Mouse (Mus musculus) mesoderm, embryonic 11.5 days (tissue): ENCODE measurements around the gene Fhit.

Experiments used
- DNase-seq: peaks from one replicate; pipeline ENCODE4 v3.0.0-alpha.2; 2012; ENCODE audit warnings: low read depth, low spot score

Gene Fhit

DNA sequence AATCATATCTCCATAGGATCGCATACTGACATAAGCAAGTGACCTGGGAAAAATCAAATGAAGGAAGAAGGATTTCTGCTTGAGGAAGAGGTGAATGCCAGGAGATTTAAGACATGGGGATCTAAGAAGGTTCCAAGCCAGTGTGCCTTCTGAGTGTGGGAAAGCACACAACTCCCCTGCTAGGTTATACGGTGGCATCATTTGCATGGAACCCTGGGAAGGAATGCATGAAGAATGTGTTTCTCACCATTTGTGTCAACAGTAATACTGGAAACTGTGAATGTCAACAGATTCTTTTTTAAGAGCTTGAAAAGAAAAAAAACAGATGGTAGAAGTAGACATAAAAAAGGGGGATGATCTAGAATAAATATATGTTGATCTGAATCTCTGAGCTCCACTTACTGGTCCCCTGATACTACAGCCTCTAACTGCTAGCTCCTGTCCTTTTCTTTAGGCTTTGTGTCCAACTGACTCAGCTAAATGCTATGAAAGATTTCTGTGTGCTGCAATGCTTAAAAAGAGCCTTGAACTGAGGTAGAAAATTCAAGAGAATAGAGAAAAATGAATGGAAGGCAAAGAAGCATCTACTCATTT, 1473.1 kb downstream of the Fhit start:
- DNase-seq: no peak

DNA sequence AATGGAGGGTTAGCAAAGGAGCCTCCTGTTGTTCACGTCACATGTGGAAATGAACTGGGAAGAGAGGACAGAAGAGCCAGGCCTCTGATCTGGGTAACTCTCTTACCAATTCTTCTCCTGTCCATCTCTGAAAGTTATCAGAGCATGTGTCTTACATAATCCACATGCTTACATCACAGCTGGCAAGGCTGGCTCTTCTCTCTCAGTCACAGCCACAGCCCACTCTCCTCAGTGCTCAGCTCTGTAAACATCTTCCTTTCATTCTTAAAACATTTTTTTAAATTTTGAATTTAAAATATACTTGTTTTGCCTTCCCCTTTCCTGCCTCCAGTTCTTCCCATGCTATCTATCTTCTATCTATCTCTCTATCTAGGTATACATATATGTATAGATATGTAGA, 1477.5 kb downstream of the Fhit start:
- DNase-seq: no peak

DNA sequence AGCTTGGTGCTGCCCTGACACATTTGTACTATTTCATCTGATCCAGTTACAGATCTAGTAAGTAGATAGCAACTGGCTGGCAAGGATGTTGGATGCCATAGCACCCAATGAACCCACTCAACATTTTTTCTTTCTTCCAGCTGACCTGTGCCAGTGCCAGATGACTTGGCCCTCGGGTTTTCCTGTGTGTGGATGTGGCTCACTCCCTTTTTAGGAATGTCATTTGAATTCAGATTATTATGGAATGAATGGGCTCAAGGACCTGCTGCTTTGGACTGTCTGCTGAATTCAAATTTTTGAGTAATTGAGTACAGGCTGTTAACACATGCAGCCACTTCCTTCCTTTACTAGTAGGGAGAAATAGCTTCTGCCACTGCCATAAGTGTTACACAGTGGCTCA, 1489.1 kb downstream of the Fhit start:
- no peak for DNase-seq

DNA sequence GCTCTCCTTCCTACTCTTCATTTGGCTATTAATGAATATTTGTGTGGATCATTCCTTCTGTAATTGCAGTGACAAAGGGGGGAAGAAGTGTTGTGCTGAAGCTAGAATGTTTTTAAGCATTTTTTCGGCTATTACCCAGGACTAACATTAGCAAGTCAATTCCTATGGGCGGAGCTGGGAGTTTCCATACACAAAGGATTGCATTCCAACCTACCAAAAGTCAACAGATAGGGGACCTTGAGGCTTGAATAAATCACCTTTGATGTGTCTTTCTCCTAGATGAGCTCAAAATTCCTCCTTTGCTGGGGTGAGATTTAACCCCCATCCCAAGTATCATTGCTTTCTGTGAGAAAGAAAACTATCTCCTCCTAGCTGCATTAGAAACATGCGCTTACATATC, 1490.1 kb downstream of the Fhit start:
- no peak for DNase-seq

DNA sequence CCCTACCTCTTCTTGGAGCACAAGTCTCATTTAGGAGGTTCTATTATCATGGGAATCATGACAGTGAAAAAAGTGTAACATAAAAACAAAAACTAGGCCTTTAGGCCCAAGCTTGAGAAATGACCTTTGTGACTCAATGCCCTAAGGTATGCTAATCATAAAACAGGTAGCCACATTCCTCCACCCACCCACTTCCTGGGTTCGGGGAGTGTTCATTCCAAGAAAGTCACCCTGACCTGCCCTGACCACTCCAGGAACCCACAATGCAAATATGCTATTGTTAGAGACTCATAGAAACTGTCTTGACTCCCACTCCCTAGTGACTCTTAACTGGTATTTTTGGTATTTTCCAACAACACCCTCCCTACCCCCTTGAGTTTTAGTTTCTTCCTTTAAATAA, 1492.1 kb downstream of the Fhit start:
- DNase-seq: no peak

DNA sequence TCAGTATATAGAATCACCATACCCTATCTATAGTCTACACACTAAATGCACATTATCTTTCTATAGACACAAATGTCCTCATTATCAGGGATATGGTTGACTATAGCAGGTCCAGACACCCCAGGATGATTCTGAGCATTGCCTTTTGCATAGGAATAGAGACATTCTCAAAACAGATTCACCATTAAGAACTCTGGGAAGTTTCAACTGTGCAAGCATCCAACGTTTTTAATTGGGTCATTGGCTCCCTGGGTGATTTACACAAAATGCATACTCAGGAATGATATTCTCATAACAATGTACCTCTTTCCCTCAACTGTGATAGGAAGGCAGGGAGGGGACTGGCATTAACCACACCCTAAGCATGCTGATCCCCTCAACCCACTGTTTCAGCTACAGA, 1503.4 kb downstream of the Fhit start:
- no peak for DNase-seq

DNA sequence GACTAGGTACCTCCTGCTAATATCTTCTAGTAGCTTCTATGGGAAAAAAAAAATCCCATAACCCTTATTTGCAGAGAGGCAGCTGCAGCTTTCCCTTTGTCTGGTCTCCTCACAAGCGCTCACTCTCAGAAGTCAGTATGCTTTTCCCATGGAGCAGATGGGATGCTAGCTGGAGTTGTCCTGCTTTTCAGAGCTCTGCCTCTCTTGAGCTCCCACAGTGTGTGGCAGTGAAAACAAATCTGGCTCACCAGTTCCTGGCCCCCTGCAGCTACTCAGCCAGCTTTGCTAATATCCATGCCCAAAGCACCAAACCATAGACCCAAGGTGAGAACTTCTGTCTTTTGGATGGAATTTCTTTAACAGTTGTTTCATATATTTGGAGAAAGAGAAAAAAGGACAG, 1510.4 kb downstream of the Fhit start:
- no peak for DNase-seq

DNA sequence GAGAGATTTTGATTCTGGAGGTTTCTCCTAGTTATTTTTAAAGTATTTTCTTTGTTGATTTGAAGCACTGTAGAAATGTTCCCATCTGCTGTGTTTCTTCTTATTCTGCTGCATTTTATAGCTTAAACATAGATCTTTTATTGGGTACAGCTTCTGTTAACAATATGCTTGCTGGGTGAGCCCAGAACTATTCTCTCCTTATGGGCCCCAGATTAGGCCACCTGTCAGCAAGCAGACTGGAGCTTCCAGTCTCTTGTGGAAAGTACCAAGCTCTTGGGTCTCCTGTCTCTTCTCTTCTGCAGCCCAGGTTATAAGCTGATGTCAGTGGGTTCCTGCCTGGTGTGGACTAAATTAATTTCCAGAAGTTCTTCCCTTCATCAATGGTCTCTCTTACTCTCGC, 1513.4 kb downstream of the Fhit start:
- no peak for DNase-seq

DNA sequence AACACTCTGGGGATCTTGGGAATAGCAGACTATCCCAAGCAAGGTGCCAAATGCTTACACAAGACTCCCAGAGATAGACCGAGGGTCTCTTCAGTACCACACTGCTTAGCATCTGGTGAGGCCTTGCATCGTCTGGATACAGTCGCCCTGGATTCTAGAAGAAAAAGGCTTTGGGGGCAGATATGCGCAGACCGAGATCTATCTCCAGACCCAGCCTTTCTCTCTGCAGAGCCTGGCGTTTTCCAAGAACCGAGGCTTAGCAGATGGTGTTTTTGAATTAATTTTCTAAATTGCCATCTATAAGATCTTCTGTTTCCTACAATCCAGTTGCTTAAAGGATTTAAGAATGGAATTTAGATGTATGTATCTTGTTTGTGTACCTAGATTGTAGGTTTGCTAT, 1515.6 kb downstream of the Fhit start:
- DNase-seq: no peak

DNA sequence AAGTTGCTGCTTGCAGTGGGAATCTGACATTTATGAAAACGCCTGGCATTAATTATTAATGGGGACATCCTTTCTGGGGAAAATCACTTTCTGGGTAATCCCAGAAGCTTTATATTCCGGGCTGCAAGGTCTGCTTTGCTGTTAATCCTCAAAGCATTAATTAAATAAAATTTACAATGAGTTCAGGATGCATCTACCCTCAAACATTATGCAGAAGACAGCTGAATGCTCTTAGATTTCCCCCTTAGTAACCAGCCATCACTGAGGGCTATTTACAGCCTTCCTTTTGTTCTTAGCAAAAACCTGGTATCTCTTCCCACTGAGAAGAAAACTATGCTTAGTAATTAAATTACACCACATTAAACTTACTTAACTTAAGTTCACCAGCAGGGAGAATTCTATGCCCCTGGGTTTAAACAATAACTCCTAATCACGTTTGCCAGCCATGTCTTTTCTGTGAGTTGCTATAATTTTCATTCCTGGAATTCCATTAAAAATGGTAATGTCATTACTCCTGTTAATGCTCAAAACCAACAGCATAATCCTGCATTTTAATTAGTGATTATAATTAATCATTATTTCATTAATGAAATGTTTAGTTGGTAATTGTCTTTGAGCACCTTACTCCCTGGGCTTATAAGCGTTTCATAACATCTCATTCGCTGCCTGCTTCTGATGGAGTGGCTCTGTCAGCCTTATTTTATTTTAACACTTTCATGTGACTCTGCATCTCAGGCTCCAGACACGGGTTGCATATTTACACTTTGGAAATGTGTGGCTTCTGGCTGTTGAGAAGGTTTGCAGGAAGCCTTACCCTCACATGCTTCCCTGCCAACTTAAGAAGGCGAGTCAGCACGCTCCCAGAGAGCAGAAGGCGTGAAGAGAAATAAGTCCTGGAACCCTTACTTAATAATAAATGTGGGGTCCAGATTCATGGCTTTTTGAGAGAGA, 1517.3 kb downstream of the Fhit start:
- DNase-seq: no peak

DNA sequence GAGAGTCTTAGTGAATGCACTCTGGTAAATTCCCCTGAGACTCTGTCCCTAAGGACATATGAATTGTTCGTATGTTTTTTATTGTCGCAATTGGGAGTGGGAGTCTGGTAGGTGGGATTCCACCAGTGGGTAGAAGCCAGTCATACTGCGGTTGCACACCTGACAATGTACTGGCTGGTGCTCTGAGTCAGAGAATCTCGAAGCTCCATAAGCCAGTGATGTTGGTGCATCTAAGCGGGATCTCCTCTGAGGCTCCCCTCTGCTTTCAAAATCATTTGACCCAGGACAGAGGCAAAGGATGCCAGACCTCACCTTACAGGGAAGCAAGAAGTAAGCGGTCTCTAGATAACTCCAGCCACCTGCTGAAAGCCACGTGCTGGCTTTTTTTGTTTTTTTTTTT, 1518.1 kb downstream of the Fhit start:
- no peak for DNase-seq

DNA sequence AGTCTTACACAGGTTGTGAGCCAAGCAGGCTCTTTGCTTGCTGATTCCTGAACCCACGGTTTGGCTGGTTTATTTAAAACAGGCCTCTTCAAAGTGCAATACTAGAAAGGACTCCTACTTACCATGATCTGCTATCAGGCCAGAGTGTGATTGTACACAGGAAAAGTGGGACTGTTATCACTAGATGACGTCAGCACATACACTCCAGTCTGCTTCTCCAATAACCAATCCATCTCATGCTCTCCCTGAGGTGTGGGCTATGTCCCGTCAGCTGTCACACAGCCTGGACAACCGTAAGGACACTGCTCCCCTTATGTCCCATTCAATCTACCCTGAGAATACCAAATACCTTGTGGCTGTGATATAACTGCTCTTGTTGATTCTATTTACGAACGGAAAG, 1519.2 kb downstream of the Fhit start:
- DNase-seq: no peak

DNA sequence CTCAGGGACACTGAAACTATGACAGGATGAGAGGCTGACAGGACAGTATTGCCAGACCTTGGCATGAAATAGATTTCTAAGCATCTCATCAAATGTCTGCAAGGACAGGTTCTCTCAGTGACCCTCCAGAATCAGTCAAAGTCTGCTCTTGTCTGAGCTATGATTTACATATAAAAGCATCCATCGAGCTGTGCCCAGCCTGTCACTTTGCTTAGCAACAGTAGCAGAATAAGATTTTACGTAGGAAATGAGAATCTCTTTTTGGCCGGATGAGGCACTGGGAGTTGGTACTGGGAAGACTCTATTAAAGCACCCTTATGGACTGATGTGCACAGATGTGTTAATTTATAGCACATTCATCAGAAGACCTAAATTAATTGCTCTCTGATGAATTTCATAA, 1519.8 kb downstream of the Fhit start:
- no peak for DNase-seq

DNA sequence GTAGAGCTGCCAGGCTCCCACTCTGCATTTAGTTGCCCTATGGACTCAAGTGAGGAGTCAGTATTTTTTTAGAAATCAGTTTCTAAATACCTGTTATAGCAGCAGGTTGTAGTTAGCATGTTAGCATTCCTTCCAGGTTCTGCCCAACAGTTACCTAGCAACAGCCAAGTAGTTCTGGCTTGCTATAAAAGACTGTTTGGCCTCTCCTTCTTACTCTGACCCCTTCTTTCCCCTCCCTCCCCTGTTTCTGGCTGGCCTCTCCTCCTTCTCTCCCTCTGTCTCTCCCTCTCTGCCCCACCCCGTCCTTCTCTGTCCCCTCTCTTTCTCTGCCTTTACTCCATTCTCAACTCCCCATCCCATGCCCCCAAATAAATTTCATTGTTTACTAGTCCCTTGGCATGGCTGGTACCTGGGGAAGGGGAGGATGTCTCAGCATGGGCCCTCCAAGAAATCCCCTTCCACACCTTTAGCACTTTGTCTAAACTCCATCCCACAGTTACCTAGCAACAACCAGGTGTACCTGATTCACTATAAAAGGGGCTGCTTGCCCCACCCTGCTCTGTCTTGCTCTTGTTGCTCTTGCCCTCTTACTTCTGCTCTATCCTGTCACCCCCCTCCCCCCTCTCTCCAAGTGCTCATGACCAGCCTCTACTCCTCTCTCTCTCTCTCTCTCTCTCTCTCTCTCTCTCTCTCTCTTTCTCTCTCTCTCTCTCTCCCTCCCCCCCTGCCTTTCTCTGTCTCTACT, 1527.4 kb downstream of the Fhit start:
- DNase-seq: no peak

DNA sequence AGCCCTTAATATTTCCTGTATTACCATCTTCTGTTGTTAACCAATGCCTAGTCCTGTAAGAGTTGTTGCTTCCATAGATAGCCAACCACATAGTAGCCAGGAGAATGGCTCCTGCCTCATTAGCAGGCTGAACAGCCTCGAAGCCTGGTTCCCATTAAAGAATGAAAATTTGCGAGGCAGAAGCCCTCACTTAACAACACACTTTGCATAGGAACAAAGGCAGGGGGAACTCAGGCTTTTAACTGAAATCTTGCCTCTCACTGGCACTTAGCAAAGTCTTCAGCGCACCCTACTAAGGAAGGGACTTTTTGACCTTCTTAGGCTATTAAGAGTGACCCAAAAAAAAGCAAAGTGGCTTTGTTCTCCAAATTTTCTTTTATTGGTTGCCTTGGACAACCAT, 1529.3 kb downstream of the Fhit start:
- no peak for DNase-seq

DNA sequence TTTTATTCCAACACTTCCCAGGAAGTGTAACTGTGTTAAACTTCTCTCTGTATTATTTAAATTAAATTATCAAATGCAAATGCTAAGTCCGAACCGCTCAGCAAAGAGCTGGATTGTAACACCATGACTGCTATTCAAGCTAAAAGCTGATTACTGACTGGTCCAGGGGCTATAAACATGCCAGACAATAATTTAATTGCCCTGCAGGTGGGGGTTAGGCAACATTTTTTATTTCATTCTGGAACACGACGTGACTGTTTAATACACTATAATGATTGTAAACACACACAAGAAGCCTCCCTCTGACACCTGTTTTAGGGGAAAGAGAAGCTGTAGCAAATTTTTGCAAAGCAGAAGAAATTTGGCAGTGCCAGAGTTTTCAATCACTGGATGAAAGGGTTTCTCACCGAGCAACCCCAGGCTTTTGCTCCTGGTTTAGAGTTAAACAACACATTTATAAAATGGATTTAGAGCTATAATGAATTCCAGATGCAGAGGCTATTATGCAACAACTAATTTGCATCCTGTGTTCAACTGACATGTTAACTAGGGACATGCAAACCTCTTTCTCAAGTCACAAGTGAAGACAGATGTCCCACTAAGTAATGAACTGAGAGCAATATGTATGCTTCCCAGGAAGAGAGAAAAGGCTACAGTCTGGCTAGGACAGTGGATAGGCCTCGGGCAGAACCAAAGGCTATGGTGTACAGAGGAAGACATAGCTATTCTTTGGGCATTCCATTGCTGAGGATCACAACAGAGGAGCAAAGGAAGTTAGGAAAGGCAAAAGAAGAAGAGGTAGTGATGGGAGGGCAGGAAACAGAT, 1538.4 kb downstream of the Fhit start:
- no peak for DNase-seq

DNA sequence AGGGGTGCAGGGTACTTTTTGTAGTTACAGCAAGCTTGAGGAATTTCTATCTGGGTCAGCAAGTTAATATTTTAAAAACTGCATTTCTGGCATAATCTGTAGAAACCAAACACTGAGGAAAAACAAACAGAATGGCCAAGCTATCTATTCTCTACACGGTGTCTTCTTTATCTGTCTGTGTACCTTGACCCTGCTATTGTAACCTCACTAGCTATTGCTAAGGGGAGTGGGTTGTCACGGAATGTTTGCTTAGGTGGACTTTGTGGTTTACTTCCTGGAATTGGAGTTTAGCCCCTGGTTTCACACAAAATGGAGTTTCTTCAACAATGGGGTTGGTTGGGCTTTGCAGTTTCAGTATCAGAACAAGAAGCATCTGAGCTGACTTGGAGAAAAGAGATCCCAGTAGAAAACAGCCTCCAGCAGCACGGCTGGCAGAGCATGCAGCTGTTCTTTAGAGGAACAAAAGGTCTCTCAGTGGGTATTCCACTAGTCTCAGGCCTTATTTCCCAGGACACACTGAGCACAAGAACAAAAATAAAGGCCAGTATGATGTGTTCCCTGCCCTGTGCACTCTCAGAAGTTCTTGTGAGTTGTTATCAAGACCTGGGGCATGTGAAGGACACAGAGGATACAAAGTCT, 1540.8 kb downstream of the Fhit start:
- DNase-seq: no peak

DNA sequence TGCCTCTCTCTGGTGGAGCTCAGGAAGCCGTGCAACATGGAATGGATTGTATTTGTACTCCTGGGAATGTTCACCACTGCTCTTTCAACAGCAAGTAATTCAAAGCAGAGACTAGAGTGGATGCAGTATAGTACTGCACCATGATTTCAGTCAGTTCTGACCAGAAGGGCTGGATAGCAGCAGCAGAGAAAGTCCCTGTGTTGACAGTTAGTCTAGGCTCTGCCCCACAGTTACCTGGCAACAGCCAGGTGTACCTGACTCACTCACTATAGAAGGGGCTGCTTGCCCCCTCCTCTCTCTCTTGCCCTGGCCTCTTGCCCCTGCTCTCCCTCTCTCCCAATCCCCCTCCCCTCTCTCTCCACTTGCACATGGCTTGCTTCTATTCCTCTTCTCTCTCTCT, 1542.0 kb downstream of the Fhit start:
- no peak for DNase-seq

DNA sequence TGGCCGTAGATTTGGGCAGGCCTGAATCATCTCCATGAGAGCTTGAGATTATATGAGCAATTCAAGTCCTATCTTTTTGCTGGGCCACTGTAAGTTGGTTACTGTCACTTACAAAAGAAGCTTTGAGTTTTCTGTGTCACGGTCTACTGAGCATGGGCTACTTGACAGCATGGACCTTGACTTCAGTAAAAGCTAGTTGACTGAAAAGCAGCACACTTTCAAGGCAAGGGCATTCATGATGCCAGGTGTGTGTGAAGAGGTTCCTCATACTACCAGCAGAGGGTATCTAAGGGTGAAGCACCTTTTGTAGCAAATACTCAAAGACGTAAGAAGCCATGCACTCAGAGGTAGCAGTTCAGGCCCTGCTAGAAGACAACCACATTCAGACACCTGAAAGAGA, 1548.7 kb downstream of the Fhit start:
- no peak for DNase-seq

DNA sequence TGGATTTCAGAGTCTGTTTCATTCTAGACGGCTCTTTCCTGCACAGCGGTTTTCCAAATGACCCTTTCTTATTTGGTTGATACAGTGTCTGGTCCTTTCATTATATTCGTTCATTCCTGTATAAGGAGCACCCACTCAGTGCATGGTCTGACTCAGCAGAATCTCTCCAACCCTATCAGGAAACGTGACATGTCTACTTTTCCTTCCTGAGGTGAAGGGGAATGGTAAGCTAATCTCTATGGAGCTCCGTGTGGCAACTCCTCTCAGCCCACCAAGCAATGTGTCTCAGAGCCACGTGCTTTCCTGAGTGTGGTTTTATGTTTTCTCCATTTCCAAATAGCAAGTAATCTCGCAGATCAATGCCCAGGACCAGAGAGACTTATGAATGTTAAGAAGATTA, 1552.7 kb downstream of the Fhit start:
- no peak for DNase-seq
